Mouse (Mus musculus) stomach, embryonic 14.5 days (tissue): Measurements from ENCODE around the gene Fbxo11. TPM values are rescaled to one million over a fixed set of nuclear protein-coding genes. Genes with fewer than 3 reads are reported as not detected.

Experiments
- ATAC-seq: fragments of 200-750 bp; cut with Nextera tagmentation; 2 replicates; pipeline ENCODE4 v1.8.0; 2017; ENCODE audit warnings: low read depth, moderate TSS enrichment; ENCODE audit not compliant: insufficient number of reproducible peaks, insufficient read depth, low FRiP score
- H3K27ac ChIP-seq: fragments of 300-500 bp; sonication (generic); 2 replicates; pipeline ENCODE4 v1.5.1; 2014; ENCODE audit warnings: mild to moderate bottlenecking, low read length, moderate library complexity, mixed read lengths
- H3K27me3 ChIP-seq: fragments of 300-500 bp; sonication (generic); 2 replicates; pipeline ENCODE4 v1.6.1; 2014; ENCODE audit warnings: low read length, control low read depth, mixed read lengths; ENCODE audit not compliant: control insufficient read depth, insufficient read depth
- H3K36me3 ChIP-seq: fragments of 300-500 bp; sonication (generic); 2 replicates; pipeline ENCODE4 v1.6.1; 2014; ENCODE audit warnings: mild to moderate bottlenecking, control low read depth, low read length, moderate library complexity, mixed read lengths; ENCODE audit not compliant: control insufficient read depth, insufficient read depth
- H3K4me1 ChIP-seq: fragments of 300-500 bp; sonication (generic); 2 replicates; pipeline ENCODE4 v1.6.1; 2014; ENCODE audit warnings: low read length, control low read depth, mixed read lengths; ENCODE audit not compliant: control insufficient read depth, insufficient read depth
- H3K4me2 ChIP-seq: fragments of 300-500 bp; sonication (generic); replicated peaks from 2 replicates; pipeline ENCODE4 v1.6.1; 2014; ENCODE audit warnings: low read depth, low read length, control low read depth
- H3K4me3 ChIP-seq: fragments of 300-500 bp; sonication (generic); 2 replicates; pipeline ENCODE4 v1.5.1; 2014; ENCODE audit warnings: low read depth, low read length, control low read depth
- H3K9ac ChIP-seq: fragments of 300-500 bp; sonication (generic); replicated peaks from 2 replicates; pipeline ENCODE4 v1.6.1; 2014; ENCODE audit warnings: low read depth, mild to moderate bottlenecking, control low read depth, low read length, moderate library complexity, mixed read lengths
- H3K9me3 ChIP-seq: fragments of 300-500 bp; sonication (generic); 2 replicates; pipeline ENCODE4 v1.6.1; 2016; ENCODE audit warnings: low read depth, low read length, control low read depth; ENCODE audit not compliant: control insufficient read depth
- WGBS: fragments of 180-500 bp; shearing (Covaris S2); extraction: QIAGEN DNeasy Blood & Tissue Kit; methylation state at CpG from one replicate; pipeline ENCODE4 v1.1.7; 2014; 5-methylcytosine and 5-hydroxymethylcytosine counted together
- polyA plus RNA-seq: library from polyadenylated mRNA; unstranded; fragments of >200 nt; fragmentation: Nextera tagmentation; extraction: Ambion mirVana; gene quantifications from 2 replicates; pipeline ENCODE4 v1.2.1, GENCODE M21; 2014

Fbxo11 gene
- polyA plus RNA-seq, 1 experiment from 2014 or later: 24.2 TPM

GRCm38 (mm10) chr17:88102597-88102996 is 37.5 kb upstream of the Fbxo11 start:
- WGBS: 71% methylated on average over 7 of the region's 7 CpGs
- no peaks in the 10 kb centered on the region for H3K36me3 ChIP-seq

GRCm38 (mm10) chr17:88098181-88098852 is 33.2 kb upstream of the Fbxo11 start:
- no peaks in the 10 kb centered on the region for H3K36me3 ChIP-seq

More at GRCm38 (mm10) chr17:88102597-88102996, 37.5 kb upstream of the Fbxo11 start:
- Histone ChIP-seq H3K4me1 (no peaks in the 10 kb centered on the region), H3K27me3 (no peaks in the 10 kb centered on the region), H3K4me2 (no peak overlapping the region), H3K9ac (no peak overlapping the region), H3K9me3 (no peaks in the 10 kb centered on the region), H3K27ac (no peak overlapping the region), H3K4me3 (no peak overlapping the region)
- no peak for ATAC-seq

GRCm38 (mm10) chr17:88097543-88097942 is 32.5 kb upstream of the Fbxo11 start:
- Histone ChIP-seq H3K4me1 (no peaks in the 10 kb centered on the region), H3K27ac (no peak overlapping the region), H3K36me3 (no peaks in the 10 kb centered on the region), H3K27me3 (no peaks in the 10 kb centered on the region), H3K9ac (no peak overlapping the region), H3K4me2 (no peak overlapping the region), H3K9me3 (no peaks in the 10 kb centered on the region), H3K4me3 (no peak overlapping the region)
- ATAC-seq: no peak
- WGBS: 85% methylated on average over 3 of the region's 3 CpGs

More at GRCm38 (mm10) chr17:88098181-88098852, 33.2 kb upstream of the Fbxo11 start:
- 80% methylated on average over 9 of the region's 9 CpGs for WGBS
- no peak for ATAC-seq
- Histone ChIP-seq H3K4me1 (no peaks in the 10 kb centered on the region), H3K9ac (no peak overlapping the region), H3K4me3 (no peak overlapping the region), H3K4me2 (no peak overlapping the region), H3K27me3 (no peaks in the 10 kb centered on the region), H3K9me3 (no peaks in the 10 kb centered on the region), H3K27ac (no peak overlapping the region)

DNA sequence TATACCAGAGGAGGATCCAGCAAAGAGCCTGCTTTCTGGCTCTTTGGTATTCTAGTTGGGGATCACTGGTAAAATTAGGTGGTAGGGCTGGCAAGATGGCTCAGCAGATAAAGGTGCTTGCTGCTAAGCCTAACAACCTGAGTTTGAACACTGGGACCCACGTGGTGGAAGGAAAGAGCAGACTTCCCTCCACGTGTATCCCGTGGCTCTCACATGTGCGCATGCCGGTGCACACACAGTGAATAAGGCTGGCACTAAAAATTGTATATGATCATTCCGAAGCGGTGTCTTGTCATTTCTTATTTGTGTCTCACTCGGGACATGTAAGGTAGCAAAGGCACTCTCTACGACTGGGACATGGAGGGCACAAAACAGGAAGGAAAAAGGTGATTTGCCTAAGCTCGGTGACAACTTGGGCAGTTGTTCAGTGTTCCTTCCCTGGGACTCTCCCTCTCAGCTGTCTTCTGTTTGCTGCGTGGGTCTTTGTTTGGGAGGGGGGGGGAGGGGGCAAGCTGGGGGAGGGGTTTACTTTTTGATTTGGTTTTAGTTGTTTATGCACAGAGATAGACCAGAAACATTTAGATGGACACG is 31.8 kb upstream of the Fbxo11 start:
- Histone ChIP-seq H3K9me3 (no peaks in the 10 kb centered on the region), H3K36me3 (no peaks in the 10 kb centered on the region), H3K4me3 (no peak overlapping the region), H3K27me3 (no peaks in the 10 kb centered on the region), H3K4me2 (no peak overlapping the region), H3K9ac (no peak overlapping the region), H3K27ac (no peak overlapping the region), H3K4me1 (no peaks in the 10 kb centered on the region)
- WGBS: 81% methylated on average over 12 of the region's 12 CpGs
- ATAC-seq: no peak

DNA sequence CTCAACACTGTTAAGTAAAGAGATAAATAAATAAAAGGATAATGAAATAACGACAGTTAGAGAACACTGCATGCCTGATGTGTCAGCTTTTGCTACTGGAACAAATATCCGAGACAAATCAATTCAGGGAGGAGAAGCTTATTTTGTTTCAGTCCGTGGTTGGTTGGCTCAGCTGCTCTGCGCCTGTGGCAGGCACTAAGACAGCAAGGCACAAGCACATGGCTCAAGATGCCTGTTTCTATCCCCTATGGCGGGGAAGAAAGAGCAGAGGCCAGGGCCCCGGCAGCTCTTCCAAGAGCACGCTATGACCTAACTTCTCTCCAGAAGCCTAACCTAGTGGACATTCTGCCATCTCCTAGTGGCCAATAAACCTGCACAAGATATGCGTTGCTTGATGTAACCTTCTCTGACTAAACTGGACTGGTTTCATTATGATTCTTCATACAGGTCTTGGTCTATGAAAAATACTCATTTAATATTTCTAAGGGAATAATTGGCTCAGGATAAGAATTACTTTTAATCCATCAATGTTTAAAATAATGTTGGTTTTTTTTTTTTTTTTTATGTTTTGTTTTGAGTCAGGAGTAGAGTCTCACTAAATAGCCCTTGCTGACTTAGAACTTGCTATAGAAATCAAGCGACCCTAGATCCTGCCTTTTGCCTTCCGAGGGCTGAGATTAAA is 30.6 kb upstream of the Fbxo11 start:
- no peaks in the 10 kb centered on the region for H3K9me3 ChIP-seq
- WGBS: 84% methylated on average over 10 of the region's 10 CpGs
- no peaks in the 10 kb centered on the region for H3K27me3 ChIP-seq
- no peaks in the 10 kb centered on the region for H3K36me3 ChIP-seq
- H3K9ac ChIP-seq: no peak overlapping the region
- H3K27ac ChIP-seq: no peak overlapping the region
- ATAC-seq: no peak
- H3K4me3 ChIP-seq: no peak overlapping the region
- H3K4me1 ChIP-seq: no peaks in the 10 kb centered on the region
- H3K4me2 ChIP-seq: no peak overlapping the region

DNA sequence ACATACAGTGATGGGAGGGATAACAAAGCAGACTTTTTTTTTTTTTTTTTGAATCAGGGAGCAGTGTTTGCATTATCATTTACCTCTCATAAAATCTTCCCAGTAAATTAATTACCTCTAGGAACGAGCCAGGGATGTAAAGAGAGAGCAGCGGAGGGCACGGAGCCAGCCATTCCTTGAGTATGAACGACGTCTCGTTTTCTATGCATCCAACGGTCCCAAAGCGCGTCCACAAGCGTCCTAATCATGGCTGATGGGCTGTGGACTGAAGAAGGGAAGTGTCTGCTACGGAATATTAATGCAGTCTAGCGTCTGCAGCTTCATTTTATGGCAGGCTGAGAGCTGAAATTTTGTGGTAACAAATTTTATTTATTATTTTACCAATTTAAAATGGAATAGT is 29.2 kb upstream of the Fbxo11 start:
- no peak overlapping the region for H3K4me3 ChIP-seq
- no peaks in the 10 kb centered on the region for H3K4me1 ChIP-seq
- no peak for ATAC-seq
- H3K9ac ChIP-seq: no peak overlapping the region
- H3K9me3 ChIP-seq: no peaks in the 10 kb centered on the region
- H3K27ac ChIP-seq: no peak overlapping the region
- no peak overlapping the region for H3K4me2 ChIP-seq
- no peaks in the 10 kb centered on the region for H3K36me3 ChIP-seq
- WGBS: 85% methylated on average over 12 of the region's 12 CpGs
- no peaks in the 10 kb centered on the region for H3K27me3 ChIP-seq

DNA sequence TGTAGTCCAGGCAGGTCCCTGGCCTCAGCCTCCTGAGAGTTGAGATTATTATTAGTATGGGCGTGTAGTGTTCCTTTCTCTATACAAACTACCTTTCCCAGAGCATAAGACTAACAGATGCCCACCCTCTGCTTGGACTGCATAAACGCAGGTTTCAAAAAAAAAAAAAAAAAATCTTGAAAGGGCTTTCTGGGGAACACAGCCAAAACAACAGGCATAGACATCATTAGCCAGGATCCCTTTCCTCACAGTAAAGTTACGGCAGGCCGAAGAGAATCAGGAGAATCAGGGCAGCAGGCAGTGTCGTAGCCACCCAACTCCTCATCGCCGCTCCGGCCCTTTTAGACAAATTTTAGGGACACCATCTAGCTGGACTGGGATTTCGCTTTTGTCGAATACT is 28.7 kb upstream of the Fbxo11 start:
- no peak overlapping the region for H3K4me2 ChIP-seq
- WGBS: 83% methylated on average over 10 of the region's 10 CpGs
- no peaks in the 10 kb centered on the region for H3K27me3 ChIP-seq
- no peaks in the 10 kb centered on the region for H3K4me1 ChIP-seq
- no peak overlapping the region for H3K9ac ChIP-seq
- H3K4me3 ChIP-seq: no peak overlapping the region
- H3K27ac ChIP-seq: no peak overlapping the region
- no peak for ATAC-seq
- H3K36me3 ChIP-seq: no peaks in the 10 kb centered on the region
- no peaks in the 10 kb centered on the region for H3K9me3 ChIP-seq

DNA sequence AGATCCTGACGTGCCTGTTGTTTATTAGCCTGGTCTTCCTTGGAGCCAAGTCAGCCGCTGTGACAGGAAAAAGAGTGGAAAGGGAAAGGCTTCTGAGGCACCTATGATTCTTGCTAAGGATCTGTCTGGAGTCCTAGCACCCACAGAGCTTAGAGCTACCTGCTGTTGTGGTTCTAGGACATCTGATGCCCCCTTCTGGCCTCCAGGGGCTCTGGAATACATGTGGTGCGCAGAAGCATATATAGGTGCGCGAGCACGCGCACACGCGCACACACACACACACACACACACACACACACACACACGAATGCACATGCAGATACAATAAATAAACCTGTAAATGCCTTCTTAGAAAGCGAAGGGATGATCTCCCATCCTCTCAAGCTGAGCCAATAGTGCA is 20.9 kb upstream of the Fbxo11 start:
- no peak for ATAC-seq
- Histone ChIP-seq H3K9me3 (no peaks in the 10 kb centered on the region; the same call in 1 of the 2 replicates), H3K4me1 (no peaks in the 10 kb centered on the region), H3K4me3 (no peak overlapping the region), H3K27ac (no peak overlapping the region), H3K36me3 (no peaks in the 10 kb centered on the region), H3K27me3 (no peaks in the 10 kb centered on the region), H3K9ac (no peak overlapping the region), H3K4me2 (no peak overlapping the region)
- 93% methylated on average over 11 of the region's 11 CpGs for WGBS
